Mouse (Mus musculus) small intestine, adult 2 months (tissue): ENCODE measurements around the gene Gpr183.

ENCODE experiments used
- CTCF ChIP-seq: fragments of 200-500 bp; IDR thresholded peaks from 2 replicates; pipeline ENCODE4 v1.5.1; 2012; ENCODE audit warnings: low read depth, mild to moderate bottlenecking, control low read depth, inconsistent platforms, low read length, moderate library complexity, mixed read lengths; ENCODE audit not compliant: insufficient replicate concordance, insufficient read length; ENCODE audit errors: extremely low read depth
- POLR2A ChIP-seq: fragments of 200-500 bp; IDR thresholded peaks from 2 replicates; pipeline ENCODE4 v1.6.1; 2012; ENCODE audit warnings: low read depth, mild to moderate bottlenecking, control low read depth, inconsistent platforms, low read length, moderate library complexity

DNA sequence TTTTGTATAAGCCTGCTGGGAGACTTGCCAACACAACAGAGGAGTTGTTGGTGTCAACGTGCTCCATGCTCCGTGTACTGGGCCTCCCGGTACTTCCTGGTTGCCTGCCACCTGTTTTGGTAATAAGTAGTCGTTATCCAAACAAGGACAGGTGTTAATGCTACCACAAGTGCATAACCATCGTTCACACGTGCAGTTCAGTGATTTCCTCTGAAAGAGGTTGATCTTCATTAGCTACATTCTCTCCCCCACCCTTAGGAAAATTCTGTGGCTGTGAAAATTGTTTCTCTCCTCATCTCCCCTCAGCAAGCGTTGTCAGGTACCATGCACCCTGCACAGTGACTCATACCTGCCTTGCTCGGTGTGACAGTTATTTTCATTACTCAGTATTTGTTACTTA lies 34.5 kb upstream of the Gpr183 start:
- TF ChIP-seq CTCF: no peak
- TF ChIP-seq POLR2A: no peak
